Mouse (Mus musculus) skeletal muscle tissue, postnatal 0 days (tissue): ENCODE measurements around the gene Rpl13a. TPM values are rescaled to one million over a fixed set of nuclear protein-coding genes. Genes with fewer than 3 reads are reported as not detected.

Source experiments
- microRNA counts: library from miRNA; unstranded; fragments of <30 nt; microRNA quantifications from one replicate; lab custom pipeline; 2015
- microRNA-seq, 2 experiments: library from miRNA; unstranded; fragments of <30 nt; microRNA quantifications; one replicate each; pipeline ENCODE4; 2016
- polyA plus RNA-seq: library from polyadenylated mRNA; unstranded; fragments of >200 nt; fragmentation: Nextera tagmentation; extraction: Ambion mirVana; gene quantifications from 2 replicates; pipeline ENCODE4 v1.2.1, GENCODE M21; 2015

Rpl13a gene
- polyA plus RNA-seq, result 925 and 1,005 TPM in 2 replicates

DNA sequence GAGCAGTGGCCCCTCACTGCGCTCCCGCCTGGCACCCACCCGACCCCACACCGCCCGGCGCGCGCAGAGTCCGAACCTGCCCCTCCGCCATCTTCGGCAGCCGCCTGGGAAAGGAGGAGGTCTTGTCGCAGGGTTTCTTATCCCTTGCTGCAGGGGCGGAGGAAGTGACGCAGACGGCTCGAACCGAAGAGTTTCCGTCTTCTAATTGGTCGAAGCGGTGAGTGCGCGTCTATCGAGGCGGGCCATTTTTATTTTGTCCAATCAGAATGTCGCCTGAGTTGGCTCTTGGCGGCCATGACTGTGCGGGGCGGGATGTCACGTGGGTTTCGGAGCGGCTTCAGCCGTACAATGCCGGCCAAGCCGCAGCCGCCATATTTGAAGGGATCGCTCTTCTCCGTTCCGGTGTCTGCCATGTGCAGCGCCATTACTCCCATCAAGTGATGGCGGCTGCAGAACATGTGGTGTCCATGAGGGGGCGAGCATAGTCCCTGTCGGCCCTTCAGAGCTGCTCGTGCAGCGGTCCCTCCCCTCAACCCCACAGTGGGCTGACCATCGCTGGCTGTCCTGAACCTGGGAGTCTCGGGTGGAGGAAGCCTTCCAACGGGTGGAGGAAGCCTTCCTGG, at the start of gene Rpl13a:
Gene Rpl13a (minus strand): TSS at position 138 of the 623 bp plus-strand sequence.

GRCm38 (mm10) chr7:45163735-45164490, 35.4 kb upstream of the Rpl13a start, which contains the start of gene Slc17a7:
Slc17a7 (plus strand) TSS chr7:45163949.

DNA sequence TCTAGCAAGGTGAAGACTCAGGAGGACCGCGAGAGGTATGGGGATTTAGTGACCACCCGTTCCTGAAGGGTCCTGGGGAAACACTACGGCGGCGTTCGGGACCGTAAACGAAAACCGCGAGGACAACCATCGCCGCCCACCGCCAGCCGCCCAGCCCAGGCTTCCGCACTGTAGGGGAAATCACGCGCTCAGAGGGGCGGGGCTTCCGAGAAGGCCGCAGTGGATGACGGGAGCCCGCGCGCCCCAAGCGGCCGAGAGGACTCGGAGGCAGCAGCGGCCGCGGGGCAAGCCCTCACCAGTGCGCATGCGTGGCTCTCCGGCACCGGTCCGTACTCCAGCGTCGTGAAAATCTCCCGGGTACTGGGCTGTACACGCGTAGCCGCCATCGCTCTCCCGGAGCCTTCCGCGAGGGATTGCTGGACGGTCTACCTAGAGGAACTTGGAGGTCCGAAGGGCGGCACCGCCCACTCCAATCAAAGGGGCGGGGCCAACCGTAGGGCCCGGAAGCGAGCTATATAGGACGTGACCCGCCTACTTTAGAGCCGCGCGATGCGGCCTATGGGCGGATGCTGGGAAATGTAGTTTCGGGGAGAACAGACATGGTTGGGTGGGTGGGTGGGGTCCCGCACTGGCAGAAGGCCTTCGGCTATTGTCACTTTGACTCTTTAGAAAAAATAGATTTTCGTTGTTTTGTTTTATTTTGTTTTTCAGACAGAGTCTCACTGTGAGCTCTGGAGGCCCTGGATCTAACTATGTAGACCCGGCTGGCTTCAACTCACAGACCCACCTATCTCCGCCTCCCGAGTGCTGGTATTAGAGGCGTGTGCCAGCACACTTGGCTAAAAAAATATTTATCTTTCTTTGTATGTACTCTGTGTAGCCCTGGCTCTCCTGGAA, 25.8 kb upstream of the Rpl13a start, which contains the start of the genes Pih1d1 and Aldh16a1:
Gene Pih1d1 (plus strand): TSS at position 208 of the 897 bp plus-strand sequence.
Gene Aldh16a1 (minus strand): TSS at position 489 of the 897 bp plus-strand sequence.

GRCm38 (mm10) chr7:45135993-45136567, 7.5 kb upstream of the Rpl13a start, which contains the start of the genes Gm45713 and Flt3l:
Gm45713 (minus strand) TSS chr7:45136231.
Flt3l (minus strand) TSS chr7:45136432.

GRCm38 (mm10) chr7:45124224-45125143, 4.1 kb downstream of the Rpl13a start, which contains the start of gene Rps11:
Rps11 (minus strand) TSS chr7:45124439.

GRCm38 (mm10) chr7:45103652-45104180, 24.8 kb downstream of the Rpl13a start, which contains the start of gene Fcgrt:
Fcgrt (minus strand) TSS chr7:45103851.

DNA sequence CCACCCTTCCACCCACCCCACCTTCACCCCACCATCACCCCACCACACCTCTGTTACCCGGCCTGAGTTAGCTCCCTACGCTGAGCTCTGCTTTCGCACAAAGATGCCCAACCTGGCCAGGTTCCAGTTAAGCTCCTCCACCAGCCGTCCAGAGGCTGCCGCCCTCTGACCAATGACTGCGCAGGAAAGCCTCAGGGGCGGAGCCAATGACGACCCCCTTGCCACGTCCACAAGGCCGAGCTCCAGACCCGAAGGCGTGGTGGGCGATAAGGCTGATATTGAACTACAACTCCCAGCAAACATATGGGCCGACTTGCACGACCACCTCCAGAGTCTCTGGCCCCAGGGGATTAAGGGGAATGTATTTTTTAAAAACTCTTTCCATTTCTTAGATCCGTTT, 36.5 kb downstream of the Rpl13a start, which contains the start of gene Rcn3:
Gene Rcn3 (minus strand): TSS at position 174 of the 400 bp plus-strand sequence.

MicroRNAs encoded within 50 kb of the gene (microRNA counts, 519-probe panel; counts per million panel counts)
- 2,628 counts per million, percentile 69 among the panel's probes with 10 or more counts for microRNA mmu-miR-150 (lab: Ali Mortazavi, UCI)

Small RNA genes lying within 50 kb of the gene (microRNA-seq; reads per million reads assigned to microRNA genes)
- gene Mir150, result 28.6 to 49.7 reads per million in 2 experiments
- 2.6 to 11.9 reads per million in 2 experiments for gene Mir5121
- 0 reads per million in 2 experiments for gene Mir7055

Other genes with a start within 250 kb of the Rpl13a start
- gene Med25, start 236.0 kb downstream of the Rpl13a start, polyA plus RNA-seq, result 58.9 and 61.2 TPM in 2 replicates
- gene Fuz, start 232.7 kb downstream of the Rpl13a start, polyA plus RNA-seq, result 17.2 and 18.5 TPM in 2 replicates
- gene Ap2a1, start 199.3 kb downstream of the Rpl13a start, polyA plus RNA-seq, result 39.7 and 41.5 TPM in 2 replicates
- gene Tsks, start 185.6 kb downstream of the Rpl13a start, polyA plus RNA-seq, result 0.10 and 0.15 TPM in 2 replicates
- gene Cpt1c, start 153.9 kb downstream of the Rpl13a start, polyA plus RNA-seq, result 7.1 and 8.2 TPM in 2 replicates
- gene Prmt1, start 142.2 kb downstream of the Rpl13a start, polyA plus RNA-seq, result 287 and 322 TPM in 2 replicates
- 46.8 and 50.0 TPM in 2 replicates for gene Irf3, start 131.1 kb downstream of the Rpl13a start, polyA plus RNA-seq
- gene Bcl2l12, start 130.0 kb downstream of the Rpl13a start, polyA plus RNA-seq, result 24.3 and 26.6 TPM in 2 replicates
- 19.9 and 21.5 TPM in 2 replicates for gene Scaf1, start 112.4 kb downstream of the Rpl13a start, polyA plus RNA-seq
- 165 and 172 TPM in 2 replicates for gene Rras, start 110.8 kb downstream of the Rpl13a start, polyA plus RNA-seq
- gene Prr12, start 75.9 kb downstream of the Rpl13a start, polyA plus RNA-seq, result 5.4 and 6.6 TPM in 2 replicates
- 44.0 and 45.1 TPM in 2 replicates for gene Nosip, start 66.3 kb downstream of the Rpl13a start, polyA plus RNA-seq
- gene Prrg2, start 66.1 kb downstream of the Rpl13a start, polyA plus RNA-seq, result 20.2 and 23.5 TPM in 2 replicates
- 177 and 263 TPM in 2 replicates for gene Rcn3, start 36.5 kb downstream of the Rpl13a start, polyA plus RNA-seq
- 95.2 and 152 TPM in 2 replicates for gene Fcgrt, start 24.9 kb downstream of the Rpl13a start, polyA plus RNA-seq
- gene Rps11, start 4.3 kb downstream of the Rpl13a start, polyA plus RNA-seq, result 745 and 781 TPM in 2 replicates
- gene Gm45713, start 7.5 kb upstream of the Rpl13a start, polyA plus RNA-seq, result 0.52 and 0.86 TPM in 2 replicates
- gene Flt3l, start 7.7 kb upstream of the Rpl13a start, polyA plus RNA-seq, result 1.0 and 2.3 TPM in 2 replicates
- 50.8 and 52.5 TPM in 2 replicates for gene Pih1d1, start 25.5 kb upstream of the Rpl13a start, polyA plus RNA-seq
- 18.4 and 21.6 TPM in 2 replicates for gene Aldh16a1, start 25.8 kb upstream of the Rpl13a start, polyA plus RNA-seq
- gene Slc17a7, start 35.2 kb upstream of the Rpl13a start, polyA plus RNA-seq, result 0.22 and 0.46 TPM in 2 replicates
- gene Gfy, start 50.8 kb upstream of the Rpl13a start, polyA plus RNA-seq, result 0.15 TPM in 1 of 2 replicates, not detected in the other
- gene Pth2, start 52.2 kb upstream of the Rpl13a start, polyA plus RNA-seq, result not detected in 2 replicates
- 1.0 and 2.0 TPM in 2 replicates for gene Ccdc155, start 76.1 kb upstream of the Rpl13a start, polyA plus RNA-seq
- gene Dkkl1, start 83.4 kb upstream of the Rpl13a start, polyA plus RNA-seq, result 0.23 and 6.5 TPM in 2 replicates
- 28.9 and 29.6 TPM in 2 replicates for gene Tead2, start 87.0 kb upstream of the Rpl13a start, polyA plus RNA-seq
- gene Cd37, start 110.4 kb upstream of the Rpl13a start, polyA plus RNA-seq, result 3.6 and 5.9 TPM in 2 replicates
- gene Slc6a16, start 112.3 kb upstream of the Rpl13a start, polyA plus RNA-seq, result not detected in 2 replicates
- gene Slc6a21, start 148.8 kb upstream of the Rpl13a start, polyA plus RNA-seq, result not detected in 2 replicates
- 15.3 and 15.4 TPM in 2 replicates for gene Trpm4, start 205.0 kb upstream of the Rpl13a start, polyA plus RNA-seq
- gene Hrc, start 206.5 kb upstream of the Rpl13a start, polyA plus RNA-seq, result 94.0 and 120 TPM in 2 replicates
- 3.2 and 4.0 TPM in 2 replicates for gene Ppfia3, start 238.3 kb upstream of the Rpl13a start, polyA plus RNA-seq
- 1.5 and 2.0 TPM in 2 replicates for gene Lin7b, start 241.8 kb upstream of the Rpl13a start, polyA plus RNA-seq